ENCODE assay signal across 40 mouse cellular contexts in the genomic region with DNA sequence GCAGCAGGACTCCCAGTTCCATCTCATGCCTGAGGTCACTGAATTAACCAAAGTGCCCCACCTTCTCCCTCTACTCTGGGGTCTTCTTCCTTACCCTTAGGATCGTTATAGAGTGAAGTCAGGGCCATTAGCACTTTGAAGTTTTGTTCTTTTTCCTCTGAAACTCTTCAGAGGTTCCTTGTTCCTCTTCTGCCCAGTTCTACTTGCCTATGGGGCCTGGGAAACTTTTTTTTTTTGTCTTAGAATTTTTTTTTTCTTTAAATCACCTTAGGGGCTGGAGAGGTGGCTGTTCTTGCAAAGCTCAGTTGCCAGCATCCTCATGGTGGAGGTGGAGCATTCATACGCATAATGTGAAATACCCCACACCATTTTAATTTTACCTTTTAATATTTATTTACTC. TPM values are rescaled to one million over a fixed set of nuclear protein-coding genes. Genes with fewer than 3 reads are reported as not detected.
"Had no signal": no experiment of that assay in that cellular context is flagged by ENCODE, and none has a peak within 500 bp of the region (broad histone marks: within the 10 kb centered on the region; RNA-seq: fewer than 3 reads in every experiment).

No protein-coding gene starts in this region.

- H3K9ac ChIP-seq: heart, embryonic 12.5 days; heart, embryonic 13.5 days; heart, embryonic 15.5 days; hindbrain, embryonic 12.5 days; hindbrain, embryonic 13.5 days; hindbrain, embryonic 14.5 days; hindbrain, embryonic 15.5 days; intestine, embryonic 15.5 days; kidney, embryonic 15.5 days had no signal

- H3K4me2 ChIP-seq: heart, embryonic 12.5 days; heart, embryonic 13.5 days; heart, embryonic 15.5 days; hindbrain, embryonic 12.5 days; hindbrain, embryonic 13.5 days; hindbrain, embryonic 14.5 days; hindbrain, embryonic 15.5 days; intestine, embryonic 15.5 days; kidney, embryonic 15.5 days had no signal

- ATAC-seq: hindbrain, embryonic 16.5 days; hindbrain, postnatal 0 days; inflammation-experienced regulatory T-cells, adult 6 months; intestine, embryonic 15.5 days; intestine, embryonic 16.5 days; intestine, postnatal 0 days had no signal

- DNase-seq: heart, postnatal 10 days; heart, postnatal 14 days; heart, postnatal 36 days; heart, postnatal 4 days; kidney, adult 11 months; kidney, adult 18-20 months; kidney, adult 2 months; kidney, adult 8-10 months; kidney, adult 9 months; kidney, postnatal 10 days; kidney, postnatal 14 days; kidney, postnatal 25 days; kidney, postnatal 36 days; kidney, postnatal 4 days; layer of hippocampus, adult 9-11 months; layer of hippocampus, postnatal 36 days had no signal

- H3K36me3 ChIP-seq: heart, embryonic 10.5 days; heart, embryonic 12.5 days; heart, embryonic 13.5 days; heart, embryonic 15.5 days; hindbrain, embryonic 10.5 days; hindbrain, embryonic 12.5 days; hindbrain, embryonic 13.5 days; hindbrain, embryonic 15.5 days; intestine, embryonic 15.5 days; kidney, embryonic 15.5 days had no signal

- H3K4me3 ChIP-seq: heart, embryonic 10.5 days; heart, embryonic 12.5 days; heart, embryonic 13.5 days; heart, embryonic 15.5 days; hindbrain, embryonic 10.5 days; hindbrain, embryonic 12.5 days; hindbrain, embryonic 13.5 days; hindbrain, embryonic 15.5 days; intestine, embryonic 15.5 days; kidney, embryonic 15.5 days; layer of hippocampus, adult 2 months had no signal

- H3K9me3 ChIP-seq: hindbrain, embryonic 15.5 days; intestine, embryonic 15.5 days; kidney, embryonic 15.5 days had no signal

- H3K4me1 ChIP-seq: heart, embryonic 10.5 days had no signal

- H3K27ac ChIP-seq: heart, embryonic 10.5 days; heart, embryonic 13.5 days; heart, embryonic 15.5 days; hindbrain, embryonic 10.5 days; hindbrain, embryonic 12.5 days; hindbrain, embryonic 13.5 days; hindbrain, embryonic 14.5 days; hindbrain, embryonic 15.5 days; hindbrain, postnatal 0 days; intestine, embryonic 15.5 days; kidney, embryonic 15.5 days; kidney, postnatal 0 days; layer of hippocampus, adult 2 months had no signal

RNA-seq across cellular contexts. Expression of a gene that starts 31.8 kb away (rescaled TPM):
- total RNA-seq: hematopoietic stem cell, adult 5-6 weeks had no signal
- polyA plus RNA-seq: heart, embryonic 14.5 days; heart, embryonic 15.5 days; heart, embryonic 16.5 days; heart, postnatal 0 days; inflammation-experienced regulatory T-cells, adult 6 months; intestine, embryonic 14.5 days; intestine, embryonic 15.5 days; intestine, embryonic 16.5 days; intestine, postnatal 0 days; large intestine, adult 2 months had no signal
